Mouse (Mus musculus): ENCODE results near the gene Sema3g. TPM values are rescaled to one million over a fixed set of nuclear protein-coding genes. Genes with fewer than 3 reads are reported as not detected.

The Sema3g gene
- polyA plus RNA-seq, 1 experiment from 2014 or later, result 5.7 TPM

DNA sequence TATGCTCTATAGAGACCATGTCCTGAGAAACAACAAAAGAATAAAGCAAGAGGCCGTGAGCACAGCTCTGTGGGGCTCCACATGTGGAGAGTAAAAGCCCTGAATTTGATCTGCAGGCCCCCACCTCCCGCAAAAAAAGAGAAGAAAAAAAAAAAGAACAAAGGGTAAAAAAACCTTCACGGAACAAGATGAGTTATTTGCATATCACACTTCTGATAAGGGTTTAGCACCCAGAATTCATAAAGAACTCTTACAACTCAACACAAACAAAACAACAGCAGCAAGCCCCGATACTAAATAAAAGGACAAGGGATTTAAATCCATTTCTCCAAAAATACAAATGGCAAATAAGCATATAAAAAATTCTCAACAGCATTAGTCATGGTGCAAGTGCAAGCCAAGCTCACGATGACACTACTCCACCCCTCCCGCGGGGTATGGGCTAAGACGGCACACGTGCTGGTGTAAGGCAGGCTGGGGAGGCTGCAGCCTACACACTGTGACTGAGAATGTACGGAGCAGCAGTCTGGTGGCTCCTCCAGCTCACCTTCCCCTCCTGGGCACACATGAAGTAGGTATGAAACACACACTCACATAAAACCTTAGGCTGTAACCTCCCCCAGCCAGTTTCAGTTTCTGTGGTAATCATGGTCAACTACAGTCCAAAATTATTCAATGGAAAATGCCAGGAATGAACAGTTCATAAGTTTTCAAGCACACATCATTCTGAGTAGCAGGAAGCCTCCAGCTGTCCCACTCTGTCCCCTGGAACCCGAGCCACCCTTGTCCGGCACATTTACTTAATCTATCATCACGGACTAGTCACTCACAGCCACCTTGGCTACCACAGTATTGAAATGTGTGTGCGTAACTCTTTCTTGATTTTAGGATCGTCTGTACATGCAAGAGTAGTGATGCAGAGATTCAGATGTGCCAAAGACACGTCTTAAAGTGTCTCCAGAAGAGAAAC, 19.8 kb upstream of the Sema3g start:
- H3K9me3 ChIP-seq (ENCODE audit: low read length), result no peaks in the 10 kb centered on the region
- peak; percentile 76 for TF ChIP-seq EP300 (IDR thresholded peaks at IDR 0.05)
- no peak for TF ChIP-seq CTCF (IDR thresholded peaks at IDR 0.05)
- H3K4me2 ChIP-seq (replicated peaks; ENCODE audit: low read depth, low read length), result peak overlapping the region; percentile 27; the same call in 1 of the 2 replicates
- H3K4me3 ChIP-seq (ENCODE audit: low read depth, low read length), result no peak overlapping the region
- ATAC-seq (peak; percentile 69), DNase-seq (ENCODE audit: low spot score) (peak; percentile 91)
- no peak overlapping the region for H3K9ac ChIP-seq (replicated peaks; ENCODE audit: low read depth)
- WGBS, result 35% methylated on average over 16 of the region's 16 CpGs
- H3K27ac ChIP-seq (ENCODE audit: low read length), result peak overlapping the region; percentile 68
- H3K4me1 ChIP-seq (ENCODE audit: insufficient read depth, low read depth, low read length), result peaks cover 21% of the 10 kb centered on the region; the same call in 1 of the 2 replicates
- peaks cover 4% of the 10 kb centered on the region; the same call in 1 of the 2 replicates for H3K36me3 ChIP-seq (ENCODE audit: insufficient read depth, low read length)
- no peaks in the 10 kb centered on the region for H3K27me3 ChIP-seq (replicated peaks; ENCODE audit: insufficient read depth, low read length)

DNA sequence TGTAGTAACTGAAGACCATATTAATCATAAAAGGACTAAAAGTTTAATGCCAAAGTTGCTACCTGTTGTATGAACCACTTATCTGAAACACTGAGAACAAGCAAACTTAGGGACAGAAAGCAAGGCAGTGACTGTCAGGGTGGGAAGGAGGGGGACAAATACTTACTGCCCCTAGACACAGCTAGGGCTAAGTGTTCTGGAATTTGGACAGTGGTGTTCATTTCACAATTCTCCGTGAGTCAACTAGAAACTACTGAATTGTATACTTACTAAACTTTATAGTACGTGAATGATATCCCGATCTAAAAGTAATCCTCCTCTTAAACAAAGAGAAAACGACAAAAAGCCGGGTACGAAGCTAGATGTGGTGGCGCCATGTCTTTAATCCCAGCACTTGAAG, 18.1 kb upstream of the Sema3g start:
- Histone ChIP-seq H3K9ac (replicated peaks; ENCODE audit: low read depth) (no peak overlapping the region), H3K4me2 (replicated peaks; ENCODE audit: low read depth, low read length) (no peak overlapping the region), H3K27me3 (replicated peaks; ENCODE audit: insufficient read depth, low read length) (no peaks in the 10 kb centered on the region), H3K36me3 (ENCODE audit: insufficient read depth, low read length) (peaks cover 15% of the 10 kb centered on the region; the same call in 1 of the 2 replicates), H3K4me3 (ENCODE audit: low read depth, low read length) (no peak overlapping the region), H3K27ac (ENCODE audit: low read length) (peak overlapping the region; percentile 45), H3K9me3 (ENCODE audit: low read length) (no peaks in the 10 kb centered on the region), H3K4me1 (ENCODE audit: insufficient read depth, low read depth, low read length) (peaks cover 21% of the 10 kb centered on the region; the same call in 1 of the 2 replicates)
- no peak for ATAC-seq
- DNase-seq (ENCODE audit: low spot score), result peak; percentile 67
- 69% methylated on average over 7 of the region's 7 CpGs for WGBS
- TF ChIP-seq CTCF (IDR thresholded peaks at IDR 0.05) (no peak), EP300 (IDR thresholded peaks at IDR 0.05) (0 out of 2 replicates have a peak, but pooled peaks have one; percentile 6)

DNA sequence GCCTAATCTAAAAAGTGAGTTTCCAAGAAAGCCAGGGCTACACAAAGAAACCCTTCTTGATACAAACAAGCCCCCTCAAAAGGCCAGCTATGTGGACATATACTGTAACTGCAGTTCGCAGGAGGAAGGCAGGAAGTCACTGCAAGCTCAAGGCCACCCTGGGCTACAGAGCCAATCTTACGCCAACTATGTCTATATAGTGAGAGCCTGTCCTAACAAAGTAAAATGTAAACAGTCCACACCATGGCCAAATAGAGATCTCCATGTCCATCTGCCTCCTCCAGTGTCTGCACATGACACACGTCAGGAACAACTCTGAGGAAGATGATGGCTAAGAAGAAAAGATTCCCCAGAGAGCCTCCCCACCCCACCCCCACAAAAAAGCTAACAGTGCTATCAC, 17.6 kb upstream of the Sema3g start:
- no peak for TF ChIP-seq EP300 (IDR thresholded peaks at IDR 0.05)
- TF ChIP-seq CTCF (IDR thresholded peaks at IDR 0.05), result peak; percentile 22; the same call in 1 of the 2 replicates
- ATAC-seq (0 out of 2 replicates have a peak, but pooled peaks have one; percentile 7), DNase-seq (ENCODE audit: low spot score) (peak; percentile 37)
- H3K4me3 ChIP-seq (ENCODE audit: low read depth, low read length), result no peak overlapping the region
- no peak overlapping the region for H3K4me2 ChIP-seq (replicated peaks; ENCODE audit: low read depth, low read length)
- peaks cover 19% of the 10 kb centered on the region; the same call in 1 of the 2 replicates for H3K4me1 ChIP-seq (ENCODE audit: insufficient read depth, low read depth, low read length)
- H3K27me3 ChIP-seq (replicated peaks; ENCODE audit: insufficient read depth, low read length), result no peaks in the 10 kb centered on the region
- H3K36me3 ChIP-seq (ENCODE audit: insufficient read depth, low read length), result peaks cover 15% of the 10 kb centered on the region; the same call in 1 of the 2 replicates
- WGBS, result 33% methylated on average over 3 of the region's 3 CpGs
- H3K9ac ChIP-seq (replicated peaks; ENCODE audit: low read depth), result no peak overlapping the region
- no peaks in the 10 kb centered on the region for H3K9me3 ChIP-seq (ENCODE audit: low read length)
- peak overlapping the region; percentile 45; the same call in 1 of the 2 replicates for H3K27ac ChIP-seq (ENCODE audit: low read length)

DNA sequence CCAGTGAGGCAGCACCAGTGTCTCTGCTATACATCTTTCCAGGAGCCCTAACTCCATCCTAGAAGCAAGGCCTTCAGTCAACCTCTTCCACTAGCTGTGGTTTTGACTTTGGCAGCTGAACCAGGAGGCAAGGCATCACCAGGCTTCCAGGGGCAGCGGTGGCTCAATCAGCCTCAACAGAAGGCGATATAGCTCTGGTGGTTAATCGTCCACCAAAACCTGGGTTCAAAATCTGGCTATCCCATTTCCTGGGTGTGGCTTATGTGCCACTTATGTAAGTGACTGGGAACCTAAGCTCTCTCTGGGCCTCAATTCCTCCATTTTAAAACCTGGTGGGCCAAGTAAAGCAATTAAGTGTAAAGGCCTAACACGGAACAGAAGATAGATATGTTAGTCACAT, 12.8 kb upstream of the Sema3g start:
- ATAC-seq (no peak), DNase-seq (ENCODE audit: low spot score) (no peak)
- 0 out of 2 replicates have a peak overlapping the region, but pooled peaks have one; percentile 93 for H3K9ac ChIP-seq (replicated peaks; ENCODE audit: low read depth)
- peaks cover 11% of the 10 kb centered on the region; the same call in 1 of the 2 replicates for H3K4me1 ChIP-seq (ENCODE audit: insufficient read depth, low read depth, low read length)
- no peaks in the 10 kb centered on the region for H3K27me3 ChIP-seq (replicated peaks; ENCODE audit: insufficient read depth, low read length)
- H3K4me3 ChIP-seq (ENCODE audit: low read depth, low read length), result peak overlapping the region; percentile 77
- peak overlapping the region; percentile 72 for H3K4me2 ChIP-seq (replicated peaks; ENCODE audit: low read depth, low read length)
- H3K36me3 ChIP-seq (ENCODE audit: insufficient read depth, low read length), result peaks cover 15% of the 10 kb centered on the region; the same call in 1 of the 2 replicates
- 55% methylated on average over 4 of the region's 4 CpGs for WGBS
- H3K27ac ChIP-seq (ENCODE audit: low read length), result peak overlapping the region; percentile 94
- H3K9me3 ChIP-seq (ENCODE audit: low read length), result no peaks in the 10 kb centered on the region
- TF ChIP-seq CTCF (IDR thresholded peaks at IDR 0.05) (no peak), EP300 (IDR thresholded peaks at IDR 0.05) (no peak)

DNA sequence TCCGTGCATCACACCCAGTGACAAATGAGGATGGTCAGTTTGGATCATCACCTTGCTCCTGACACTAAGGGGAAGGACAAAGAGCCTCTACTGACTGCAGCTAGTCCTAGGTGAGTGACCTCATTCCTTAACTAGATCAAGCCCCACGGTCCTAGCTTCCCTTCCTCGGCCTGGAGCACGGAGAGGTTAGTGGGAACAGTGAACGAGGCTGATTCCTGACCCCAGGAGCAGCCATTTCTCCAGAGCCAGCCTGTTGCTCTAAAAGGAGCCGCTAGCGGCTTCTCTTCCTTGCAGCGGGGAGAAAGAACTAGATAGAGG, 12.5 kb upstream of the Sema3g start:
- Histone ChIP-seq H3K27me3 (replicated peaks; ENCODE audit: insufficient read depth, low read length) (no peaks in the 10 kb centered on the region), H3K36me3 (ENCODE audit: insufficient read depth, low read length) (peaks cover 15% of the 10 kb centered on the region; the same call in 1 of the 2 replicates), H3K9ac (replicated peaks; ENCODE audit: low read depth) (peak overlapping the region; percentile 93), H3K4me3 (ENCODE audit: low read depth, low read length) (peak overlapping the region; percentile 77), H3K9me3 (ENCODE audit: low read length) (no peaks in the 10 kb centered on the region), H3K4me1 (ENCODE audit: insufficient read depth, low read depth, low read length) (peaks cover 8% of the 10 kb centered on the region; the same call in 1 of the 2 replicates), H3K4me2 (replicated peaks; ENCODE audit: low read depth, low read length) (peak overlapping the region; percentile 72), H3K27ac (ENCODE audit: low read length) (peak overlapping the region; percentile 94)
- 5% methylated on average over 8 of the region's 8 CpGs for WGBS
- DNase-seq (ENCODE audit: low spot score), result peak; percentile 45
- ATAC-seq, result peak; percentile 11
- TF ChIP-seq CTCF (IDR thresholded peaks at IDR 0.05) (no peak), EP300 (IDR thresholded peaks at IDR 0.05) (no peak)
